Mouse (Mus musculus) CD4-positive helper T cell, adult 2 months (primary cell): Measurements from ENCODE around the gene Tigd4.

ENCODE experiments used
- DNase-seq: peaks from one replicate; pipeline ENCODE4 v3.0.0-alpha.2; 2012; ENCODE audit warnings: low read depth, missing footprints, low spot score

Tigd4 gene

GRCm38 (mm10) chr3:84610183-84610710, 16.9 kb downstream of the Tigd4 start:
- no peak for DNase-seq

GRCm38 (mm10) chr3:84615050-84615855, 21.9 kb downstream of the Tigd4 start:
- DNase-seq, result peak; percentile 56

GRCm38 (mm10) chr3:84615856-84616225, 22.5 kb downstream of the Tigd4 start:
- no peak for DNase-seq

GRCm38 (mm10) chr3:84618627-84619026, 25.3 kb downstream of the Tigd4 start:
- no peak for DNase-seq

- DNase-seq, result no peak
These were observed 25.7 kb downstream of the Tigd4 start for GRCm38 (mm10) chr3:84619056-84619455.

- no peak for DNase-seq
These were observed 26.4 kb downstream of the Tigd4 start for GRCm38 (mm10) chr3:84619725-84620124.

- DNase-seq, result peak; percentile 34
These were observed 28.7 kb downstream of the Tigd4 start for GRCm38 (mm10) chr3:84622026-84622425.

GRCm38 (mm10) chr3:84631586-84631985, 38.2 kb downstream of the Tigd4 start:
- no peak for DNase-seq

- no peak for DNase-seq
These were observed 43.7 kb downstream of the Tigd4 start for GRCm38 (mm10) chr3:84637095-84637494.

GRCm38 (mm10) chr3:84637890-84638578, 44.7 kb downstream of the Tigd4 start:
- DNase-seq, result no peak

GRCm38 (mm10) chr3:84638858-84639257, 45.5 kb downstream of the Tigd4 start:
- no peak for DNase-seq

- no peak for DNase-seq
These were observed 46.6 kb downstream of the Tigd4 start for GRCm38 (mm10) chr3:84639767-84640500.

- DNase-seq, result no peak
These were observed 47.2 kb downstream of the Tigd4 start for GRCm38 (mm10) chr3:84640536-84640935.

GRCm38 (mm10) chr3:84641391-84641790, 48.0 kb downstream of the Tigd4 start:
- no peak for DNase-seq

GRCm38 (mm10) chr3:84642942-84643341, 49.6 kb downstream of the Tigd4 start:
- DNase-seq, result no peak

GRCm38 (mm10) chr3:84645156-84646006, 52.0 kb downstream of the Tigd4 start:
- no peak for DNase-seq

GRCm38 (mm10) chr3:84646007-84646290, 52.6 kb downstream of the Tigd4 start:
- DNase-seq, result no peak

GRCm38 (mm10) chr3:84646331-84646845, 53.0 kb downstream of the Tigd4 start:
- no peak for DNase-seq
